Mouse (Mus musculus) CD4-positive, CD25-positive, alpha-beta regulatory T cell, adult 4 months (primary cell): ENCODE results near the gene Lmntd1. TPM values are rescaled to one million over a fixed set of nuclear protein-coding genes. Genes with fewer than 3 reads are reported as not detected.
"Not testable (repeated sequence)": the region's sequence is repeated elsewhere in the genome, so short reads cannot be mapped to it uniquely, and the experiment has no call there.

Experiments
- ATAC-seq: one replicate; pipeline ENCODE4 v1.8.0; 2017
- polyA plus RNA-seq, 2 experiments: library from polyadenylated mRNA; unstranded; fragments of 100-300 nt; shearing (Covaris generic); gene quantifications; one replicate each; pipeline ENCODE4 v1.2.1; 2017

The Lmntd1 gene
- polyA plus RNA-seq, 2 experiments from 2014 or later: not detected

DNA sequence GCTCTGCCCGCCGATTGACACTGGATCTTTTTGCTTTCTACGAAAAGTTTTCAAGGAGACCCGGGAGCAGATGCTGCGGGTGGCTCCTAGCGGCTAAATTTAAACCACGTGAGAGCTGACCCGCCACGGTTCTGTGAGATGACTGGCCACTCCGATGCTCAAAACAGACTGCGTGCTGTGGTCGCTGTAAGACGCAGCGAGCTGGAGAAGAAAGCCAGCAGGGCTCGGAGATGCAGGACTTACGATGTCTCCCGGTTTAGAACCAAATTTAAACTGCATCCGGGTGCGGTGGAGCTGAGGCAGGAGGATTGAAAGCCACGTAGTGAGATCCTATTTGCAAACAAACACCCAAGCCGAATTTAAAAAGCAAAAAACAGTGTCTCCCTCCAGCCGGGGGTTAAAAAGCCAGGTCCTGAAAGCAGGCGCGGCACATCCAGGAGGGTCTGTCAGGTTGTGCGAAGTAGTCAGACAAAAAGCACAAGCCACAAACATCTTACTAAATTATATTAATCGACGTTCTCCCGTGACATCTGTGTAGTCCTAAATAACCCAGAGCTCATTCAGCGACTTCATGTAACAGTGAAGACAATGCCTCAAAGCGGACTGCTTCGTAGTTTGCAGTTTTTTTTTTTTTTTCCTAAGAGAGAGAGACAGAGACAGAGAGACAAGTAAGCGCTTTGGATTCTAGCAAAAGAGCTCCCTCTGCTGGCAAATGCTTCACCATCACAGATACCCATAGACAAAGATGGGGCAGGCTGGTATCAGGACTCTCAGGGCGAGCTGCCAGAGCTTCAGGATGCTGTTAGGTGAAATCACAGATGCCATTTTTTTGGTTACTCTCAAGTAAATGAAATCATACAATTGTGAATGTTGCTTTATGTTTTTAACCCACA lies 272.6 kb downstream of the Lmntd1 start:
- ATAC-seq: peak; percentile 48

GRCm38 (mm10) chr6:145340657-145341146 lies 273.4 kb downstream of the Lmntd1 start:
- peak; percentile 83 for ATAC-seq

GRCm38 (mm10) chr6:145339956-145340656 lies 274.0 kb downstream of the Lmntd1 start:
- peak; percentile 59 for ATAC-seq

DNA sequence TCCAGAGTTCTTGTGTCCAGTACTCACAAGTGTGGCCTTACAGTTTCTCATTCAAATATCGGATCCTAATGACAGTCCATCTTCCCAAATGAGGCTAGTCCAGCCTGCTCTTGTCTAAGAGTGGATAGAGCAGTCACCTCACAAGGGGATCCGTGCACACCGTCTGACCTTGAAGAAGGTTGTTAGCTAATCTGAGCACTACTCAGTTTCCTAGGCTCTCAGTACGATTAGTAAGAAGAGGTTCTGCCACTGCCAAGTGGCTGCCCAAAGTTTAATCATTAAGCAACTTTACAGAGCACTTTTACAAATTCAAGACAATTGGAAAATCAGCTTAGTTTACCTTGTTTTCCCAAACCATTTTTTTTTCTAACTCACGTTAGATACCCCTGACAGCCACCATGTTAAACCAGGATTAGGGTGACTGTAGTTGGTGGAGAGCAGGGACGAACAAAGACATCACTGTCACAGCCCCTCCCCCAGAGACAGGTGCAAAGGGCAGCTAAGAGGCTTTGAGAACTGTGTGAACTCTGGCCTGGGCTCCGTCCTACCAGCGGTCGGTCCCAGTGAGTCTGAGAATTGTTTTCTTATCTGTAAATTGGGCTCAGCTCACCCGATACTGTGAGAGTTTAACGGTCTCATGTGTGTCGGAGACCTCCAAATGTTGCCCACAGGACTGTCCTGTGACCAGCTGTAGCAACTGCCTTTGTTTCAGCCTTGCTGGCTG lies 275.4 kb downstream of the Lmntd1 start:
- ATAC-seq: no peak

GRCm38 (mm10) chr6:145337521-145337920 lies 276.6 kb downstream of the Lmntd1 start:
- not testable (repeated sequence) for ATAC-seq

DNA sequence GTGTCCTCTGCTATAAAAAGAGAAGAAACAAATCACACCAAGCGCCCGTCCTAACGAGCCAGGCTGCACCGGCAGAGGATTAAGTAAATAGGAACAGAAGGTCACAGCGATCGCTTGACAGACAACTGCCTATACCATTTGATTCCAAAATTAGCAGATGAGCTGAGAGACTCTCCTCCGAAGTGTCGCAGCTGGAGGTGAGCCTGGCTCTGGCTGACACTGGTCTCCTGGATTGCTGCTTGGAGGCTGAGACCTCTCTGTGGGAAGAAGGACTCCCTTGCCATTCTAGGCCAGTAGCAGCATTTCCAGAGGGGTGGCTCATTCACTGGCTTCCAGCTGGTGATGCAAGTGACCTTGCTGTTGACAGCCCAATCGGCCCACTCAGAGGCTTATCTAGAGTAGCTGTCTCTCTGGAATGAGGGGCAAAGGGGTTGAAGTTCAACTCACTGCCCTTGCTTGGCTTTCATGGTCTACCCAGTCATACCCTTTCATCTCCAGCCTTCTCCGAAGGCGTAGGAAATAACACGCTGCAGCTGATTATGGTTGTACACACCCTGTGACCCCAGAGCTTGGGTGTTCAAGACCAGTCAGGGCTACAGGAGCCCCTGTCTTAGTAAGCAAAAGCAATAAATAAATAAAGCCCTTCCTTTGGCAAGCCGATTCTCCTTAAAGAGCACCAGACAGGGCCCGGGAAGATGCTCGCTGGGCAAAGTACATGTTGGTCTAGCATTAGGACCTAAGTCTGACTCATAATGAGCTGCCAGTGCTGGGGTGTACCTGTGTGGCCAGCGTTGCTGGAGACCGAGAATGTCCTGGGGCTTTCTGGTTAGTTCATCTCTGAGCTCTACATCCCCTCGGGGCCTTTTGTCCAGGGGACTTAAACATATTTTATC lies 278.0 kb downstream of the Lmntd1 start:
- no peak for ATAC-seq

- no peak for ATAC-seq
Measured at GRCm38 (mm10) chr6:145334211-145334610, 279.9 kb downstream of the Lmntd1 start.

- no peak for ATAC-seq
Measured at GRCm38 (mm10) chr6:145326141-145326806, 287.8 kb downstream of the Lmntd1 start.

GRCm38 (mm10) chr6:145325095-145325494 lies 289.0 kb downstream of the Lmntd1 start:
- no peak for ATAC-seq

DNA sequence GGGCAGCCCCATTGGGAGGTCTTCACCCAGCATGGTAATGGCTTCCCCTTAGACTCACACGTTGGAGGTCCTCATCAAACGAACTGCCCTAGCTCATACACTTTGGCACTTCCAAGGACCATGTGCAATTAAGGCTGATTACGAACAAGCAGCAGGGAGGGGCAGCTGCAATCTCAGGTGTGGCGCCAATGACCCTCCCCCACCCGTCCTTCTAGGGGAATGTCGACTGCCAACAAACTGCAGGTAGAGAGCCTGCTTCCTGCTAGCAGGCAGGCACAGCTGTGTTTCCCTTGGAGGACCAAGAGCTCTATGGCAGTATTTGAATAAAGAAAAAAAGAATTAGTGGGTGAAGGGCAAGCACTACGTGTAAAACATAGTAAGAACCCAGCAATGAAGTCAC lies 289.6 kb downstream of the Lmntd1 start:
- no peak for ATAC-seq

- no peak for ATAC-seq
Measured at GRCm38 (mm10) chr6:145322246-145322645, 291.9 kb downstream of the Lmntd1 start.

- ATAC-seq: no peak
Measured at GRCm38 (mm10) chr6:145320156-145320555, 294.0 kb downstream of the Lmntd1 start.

Other genes starting within 250 kb of the Lmntd1 start
- not detected for gene Tuba3b, start 1.4 kb upstream of the Lmntd1 start, polyA plus RNA-seq
- gene Rassf8, start 132.4 kb upstream of the Lmntd1 start, polyA plus RNA-seq: under 1 TPM in 1 of 2 experiments, not detected in 1; 0.13 TPM